Mouse (Mus musculus) midbrain, embryonic 14.5 days (tissue): ENCODE measurements around the gene Irf9. TPM values are rescaled to one million over a fixed set of nuclear protein-coding genes. Genes with fewer than 3 reads are reported as not detected.

Experiments
- ATAC-seq: fragments of 200-750 bp; cut with Nextera tagmentation; 2 replicates; pipeline ENCODE4 v1.8.0; 2017; ENCODE audit warnings: moderate number of reproducible peaks, moderate library complexity; ENCODE audit not compliant: low FRiP score, low TSS enrichment
- DNase-seq: peaks from one replicate; pipeline ENCODE4 v3.0.0-alpha.2; 2015
- H3K27ac ChIP-seq: fragments of 300-500 bp; sonication (generic); replicated peaks from 2 replicates; pipeline ENCODE4 v1.5.1; 2014; ENCODE audit warnings: mild to moderate bottlenecking, low read depth, low read length, moderate library complexity
- H3K27me3 ChIP-seq: fragments of 300-500 bp; sonication (generic); 2 replicates; pipeline ENCODE4 v1.6.1; 2014; ENCODE audit warnings: low read length, control low read depth, mixed read lengths; ENCODE audit not compliant: control insufficient read depth, insufficient read depth
- H3K36me3 ChIP-seq: fragments of 300-500 bp; sonication (generic); 2 replicates; pipeline ENCODE4 v1.6.1; 2014; ENCODE audit warnings: low read length, control low read depth; ENCODE audit not compliant: control insufficient read depth, insufficient read depth
- H3K4me1 ChIP-seq: fragments of 300-500 bp; sonication (generic); 2 replicates; pipeline ENCODE4 v1.6.1; 2014; ENCODE audit warnings: mild to moderate bottlenecking, antibody characterized with exemption, low read length, control low read depth; ENCODE audit not compliant: control insufficient read depth, insufficient read depth
- H3K4me2 ChIP-seq: fragments of 300-500 bp; sonication (generic); 2 replicates; pipeline ENCODE4 v1.6.1; 2014; ENCODE audit warnings: mild to moderate bottlenecking, low read length, moderate library complexity
- H3K4me3 ChIP-seq: fragments of 300-500 bp; sonication (generic); replicated peaks from 2 replicates; pipeline ENCODE4 v1.5.1; 2014; ENCODE audit warnings: low read depth, low read length
- H3K9ac ChIP-seq: fragments of 300-500 bp; sonication (generic); replicated peaks from 2 replicates; pipeline ENCODE4 v1.6.1; 2014; ENCODE audit warnings: mild to moderate bottlenecking, low read length, moderate library complexity
- H3K9me3 ChIP-seq: fragments of 300-500 bp; sonication (generic); 2 replicates; pipeline ENCODE4 v1.6.1; 2016; ENCODE audit warnings: low read length, control low read depth, mixed read lengths; ENCODE audit not compliant: control insufficient read depth
- WGBS: fragments of 180-500 bp; shearing (Covaris S2); extraction: QIAGEN DNeasy Blood & Tissue Kit; methylation state at CpG from one replicate; pipeline ENCODE4 v1.1.7; 2014; 5-methylcytosine and 5-hydroxymethylcytosine counted together
- polyA plus RNA-seq: library from polyadenylated mRNA; unstranded; fragments of >200 nt; fragmentation: Nextera tagmentation; extraction: Ambion mirVana; gene quantifications from 2 replicates; pipeline ENCODE4 v1.2.1, GENCODE M21; 2014

Gene Irf9
- polyA plus RNA-seq, 1 experiment from 2014 or later, result 11.5 TPM

DNA sequence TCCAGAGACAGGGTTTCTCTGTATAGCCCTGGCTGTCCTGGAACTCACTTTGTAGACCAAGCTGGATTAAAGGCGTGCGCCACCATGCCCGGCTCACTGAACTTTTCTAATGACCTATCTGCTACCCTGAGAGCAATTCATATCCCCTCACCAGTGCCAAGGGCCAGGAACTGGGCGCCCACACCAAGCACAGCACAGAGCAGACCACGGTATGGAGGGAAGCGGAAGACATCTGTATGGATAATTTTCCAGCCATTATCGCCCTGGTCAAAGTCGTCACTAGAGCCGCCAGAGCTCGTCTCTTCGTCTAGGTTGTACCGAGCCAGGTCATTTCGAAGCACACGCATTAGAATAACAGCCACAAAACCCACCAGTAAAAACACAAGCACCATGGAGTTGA is 37.4 kb downstream of the Irf9 start:
- Histone ChIP-seq H3K4me2 (no peak overlapping the region), H3K36me3 (peaks cover 48% of the 10 kb centered on the region), H3K4me3 (no peak overlapping the region), H3K4me1 (peaks cover 11% of the 10 kb centered on the region), H3K27me3 (no peaks in the 10 kb centered on the region), H3K9me3 (no peaks in the 10 kb centered on the region), H3K9ac (no peak overlapping the region), H3K27ac (no peak overlapping the region)
- DNase-seq (no peak), ATAC-seq (no peak)
- WGBS, result 98% methylated on average over 14 of the region's 14 CpGs

DNA sequence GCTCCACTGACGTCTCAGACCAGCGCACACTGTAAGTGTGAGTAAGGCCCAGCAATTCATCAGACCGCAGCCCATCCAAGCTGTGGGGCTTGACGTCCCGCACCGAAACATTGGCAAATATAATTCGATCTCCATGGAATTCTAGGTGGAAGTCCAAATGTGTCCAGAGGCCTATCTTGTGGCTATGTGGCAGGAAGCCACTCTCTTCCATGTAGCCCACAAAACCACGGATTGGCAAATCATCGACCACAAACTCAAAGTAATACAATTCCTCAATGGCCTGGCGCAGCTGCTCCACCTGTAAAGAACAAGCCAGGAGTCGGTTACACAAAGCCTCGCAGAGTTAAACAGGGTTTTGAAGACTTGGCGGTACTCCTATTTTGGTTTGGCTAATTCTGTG is 37.9 kb downstream of the Irf9 start:
- peaks cover 48% of the 10 kb centered on the region for H3K36me3 ChIP-seq
- WGBS, result 97% methylated on average over 13 of the region's 13 CpGs

GRCm38 (mm10) chr14:55642679-55643059 is 39.3 kb downstream of the Irf9 start:
- ATAC-seq (peak; percentile 38; the same call in 1 of the 2 replicates), DNase-seq (no peak)
- peak overlapping the region; percentile 98 for H3K4me3 ChIP-seq
- peaks cover 37% of the 10 kb centered on the region for H3K36me3 ChIP-seq
- H3K4me1 ChIP-seq, result peaks cover 11% of the 10 kb centered on the region
- 26% methylated on average over 8 of the region's 8 CpGs for WGBS
- no peaks in the 10 kb centered on the region for H3K9me3 ChIP-seq
- peak overlapping the region; percentile 97 for H3K27ac ChIP-seq
- no peaks in the 10 kb centered on the region for H3K27me3 ChIP-seq
- H3K4me2 ChIP-seq, result peak overlapping the region; percentile 86
- H3K9ac ChIP-seq, result peak overlapping the region; percentile 94

More for the DNA sequence above, 37.9 kb downstream of the Irf9 start:
- Histone ChIP-seq H3K4me3 (no peak overlapping the region), H3K27me3 (no peaks in the 10 kb centered on the region), H3K9me3 (no peaks in the 10 kb centered on the region), H3K9ac (no peak overlapping the region), H3K4me2 (no peak overlapping the region), H3K27ac (no peak overlapping the region), H3K4me1 (peaks cover 11% of the 10 kb centered on the region)
- DNase-seq, result no peak
- ATAC-seq, result no peak

- Histone ChIP-seq H3K27ac (peak within 1 kb of the TSS; percentile 97), H3K4me2 (peak within 1 kb of the TSS; percentile 86), H3K27me3 (no peaks in the 10 kb centered on the region), H3K9ac (peak within 1 kb of the TSS; percentile 94), H3K9me3 (no peaks in the 10 kb centered on the region), H3K36me3 (peaks cover 31% of the 10 kb centered on the region), H3K4me3 (peak within 1 kb of the TSS; percentile 98), H3K4me1 (peaks cover 11% of the 10 kb centered on the region)
- DNase-seq, result peak; percentile 88
- under 1% methylated on average over 89 of the region's 89 CpGs for WGBS
- ATAC-seq, result peak; percentile 88
Measured at GRCm38 (mm10) chr14:55643060-55643907, 39.9 kb downstream of the Irf9 start, which contains the start of gene Tm9sf1. Gene Tm9sf1, minus strand, starts transcription at chr14:55643806.

- no peak overlapping the region for H3K27ac ChIP-seq
- H3K4me1 ChIP-seq, result peaks cover 11% of the 10 kb centered on the region
- no peaks in the 10 kb centered on the region for H3K9me3 ChIP-seq
- 30% methylated on average over 17 of the region's 17 CpGs for WGBS
- peak overlapping the region; percentile 98 for H3K4me3 ChIP-seq
- peak overlapping the region; percentile 94; the same call in 1 of the 2 replicates for H3K9ac ChIP-seq
- no peaks in the 10 kb centered on the region for H3K27me3 ChIP-seq
- no peak for ATAC-seq
- no peak for DNase-seq
- peaks cover 24% of the 10 kb centered on the region for H3K36me3 ChIP-seq
- peak overlapping the region; percentile 86 for H3K4me2 ChIP-seq
Measured at GRCm38 (mm10) chr14:55644261-55644888, 41.0 kb downstream of the Irf9 start.

GRCm38 (mm10) chr14:55649884-55650283 is 46.5 kb downstream of the Irf9 start, which contains the start of gene Tssk4:
Gene Tssk4, plus strand, starts transcription at chr14:55650184.
- Histone ChIP-seq H3K4me2 (no peak within 1 kb of the TSS), H3K36me3 (0 out of 2 replicates have a peak, but pooled peaks cover 3% of the 10 kb centered on the region), H3K4me3 (no peak within 1 kb of the TSS), H3K4me1 (no peaks in the 10 kb centered on the region), H3K9me3 (no peaks in the 10 kb centered on the region), H3K27me3 (no peaks in the 10 kb centered on the region), H3K9ac (no peak within 1 kb of the TSS), H3K27ac (no peak within 1 kb of the TSS)
- no peak for DNase-seq
- ATAC-seq, result no peak
- 93% methylated on average over 2 of the region's 2 CpGs for WGBS

- Histone ChIP-seq H3K27ac (no peak overlapping the region), H3K4me3 (no peak overlapping the region), H3K9me3 (no peaks in the 10 kb centered on the region), H3K4me2 (no peak overlapping the region), H3K36me3 (no peaks in the 10 kb centered on the region), H3K9ac (no peak overlapping the region), H3K27me3 (no peaks in the 10 kb centered on the region), H3K4me1 (no peaks in the 10 kb centered on the region)
- no peak for DNase-seq
- ATAC-seq, result no peak
- WGBS, result 94% methylated on average over 7 of the region's 7 CpGs
Measured at GRCm38 (mm10) chr14:55651528-55651927, 48.2 kb downstream of the Irf9 start.

DNA sequence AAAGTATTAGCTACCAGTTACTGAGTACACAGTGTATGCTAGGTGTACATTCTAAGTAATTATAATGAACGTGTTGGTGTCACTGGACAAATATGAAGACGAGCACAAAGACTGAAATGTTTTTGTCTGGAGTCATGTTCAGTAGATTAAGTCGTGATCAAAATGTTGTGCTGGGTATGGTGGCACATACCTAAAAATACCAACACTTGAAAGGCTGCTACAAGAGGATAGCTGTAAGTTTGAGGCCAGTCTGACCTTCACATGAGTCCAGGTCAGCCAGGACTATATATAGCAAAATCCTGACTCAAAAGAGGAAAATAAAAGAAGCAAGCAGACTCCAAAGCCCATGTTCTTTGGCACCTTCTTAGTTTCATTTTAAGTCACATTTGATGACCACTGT is 53.6 kb downstream of the Irf9 start:
- ATAC-seq (no peak), DNase-seq (no peak)
- Histone ChIP-seq H3K4me1 (peaks cover 7% of the 10 kb centered on the region; the same call in 1 of the 2 replicates), H3K9me3 (no peaks in the 10 kb centered on the region), H3K27ac (no peak overlapping the region), H3K4me2 (no peak overlapping the region), H3K36me3 (peaks cover 24% of the 10 kb centered on the region), H3K4me3 (no peak overlapping the region), H3K9ac (no peak overlapping the region), H3K27me3 (no peaks in the 10 kb centered on the region)
- WGBS, result 93% methylated on average over 3 of the region's 3 CpGs
